In the genomic region with DNA sequence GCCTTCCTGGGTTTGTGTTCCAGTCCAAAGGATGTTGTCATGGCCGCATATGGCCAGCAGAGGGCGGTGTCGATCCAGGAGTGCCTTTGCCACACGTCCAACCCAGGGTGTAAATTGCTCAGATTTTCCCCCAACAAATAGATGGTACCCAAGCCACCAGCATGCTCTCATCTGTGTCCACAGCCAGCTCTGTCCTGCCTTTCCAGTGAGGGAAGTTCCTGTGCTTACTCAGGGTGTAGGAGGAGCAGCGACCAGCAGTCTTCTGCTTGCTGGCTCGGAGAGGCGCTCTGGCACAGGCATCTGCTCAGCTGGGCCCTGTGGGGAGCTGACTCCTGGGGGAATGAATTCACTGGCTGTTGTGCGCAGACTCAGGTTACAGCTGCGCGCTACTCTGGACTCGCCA, we compare ENCODE assay signal across 9 mouse cellular contexts. TPM values are rescaled to one million over a fixed set of nuclear protein-coding genes. Genes with fewer than 3 reads are reported as not detected.
DNase-seq lines count a peak whose midpoint lies in the region; ATAC-seq lines count a peak whose summit lies in the region.
"Had no signal": no experiment of that assay in that cellular context is flagged by ENCODE, and none has a peak within 500 bp of the region (broad histone marks: within the 10 kb centered on the region; RNA-seq: fewer than 3 reads in every experiment).

No protein-coding gene starts in this region.

- H3K27ac ChIP-seq in forebrain, embryonic 16.5 days (ENCODE audit: low read length): no peak overlapping the region

- H3K36me3 ChIP-seq in forebrain, embryonic 16.5 days (ENCODE audit: control insufficient read depth, insufficient read depth): no peaks in the 10 kb centered on the region

- peak overlapping the region; percentile 43 for H3K4me2 ChIP-seq in forebrain, embryonic 16.5 days (ENCODE audit: low read length)

- H3K9me3 ChIP-seq in forebrain, embryonic 16.5 days (ENCODE audit: control insufficient read depth, low read length): no peaks in the 10 kb centered on the region

- WGBS in forebrain, embryonic 16.5 days: 1% methylated on average over 11 of the region's 11 CpGs

- H3K9ac ChIP-seq in forebrain, embryonic 16.5 days (replicated peaks; ENCODE audit: low read depth, low read length): no peak overlapping the region

- peak overlapping the region; percentile 18 for H3K4me3 ChIP-seq in forebrain, embryonic 16.5 days (replicated peaks; ENCODE audit: low read length)

- H3K4me1 ChIP-seq in forebrain, embryonic 16.5 days (replicated peaks; ENCODE audit: control insufficient read depth, insufficient read depth, low read length): peaks cover 5% of the 10 kb centered on the region

- H3K27me3 ChIP-seq in forebrain, embryonic 16.5 days (replicated peaks; ENCODE audit: control insufficient read depth, insufficient read depth, low read length): no peaks in the 10 kb centered on the region

- ATAC-seq in forebrain, embryonic 16.5 days: peak; percentile 80
- ATAC-seq in hematopoietic stem cell, adult 5-6 weeks (replicated peaks in 1 of 2; ENCODE audit: insufficient read depth in 1 of 2, low FRiP score in 2 of 2, low TSS enrichment in 1 of 2, low read depth in 1 of 2, poor library complexity in 2 of 2, severe bottlenecking in 2 of 2): peak; percentile 42 to 61; a peak in 3 of 4 replicates
- ATAC-seq in erythroblast, adult 5-6 weeks (replicated peaks; ENCODE audit: low FRiP score, poor library complexity, severe bottlenecking): no peak

- DNase-seq in R1 (ENCODE audit: low read depth, low spot score): peak; percentile 71
- peak; percentile 26 for DNase-seq in cerebellum, adult 11-12 months
- DNase-seq in layer of hippocampus, adult 9-10 months (ENCODE audit: low spot score): peak; percentile 65
- DNase-seq in lung, postnatal 10 days: peak; percentile 68
- peak; percentile 83 to 88 for DNase-seq in right cerebral cortex, adult 2 months (ENCODE audit: low spot score in 2 of 2)

RNA-seq across cellular contexts. Expression of gene Spata19, which starts 17.5 kb away (rescaled TPM):
- not detected in 2 replicates for polyA plus RNA-seq in forebrain, embryonic 16.5 days (2015; fragmentation: Nextera tagmentation; extraction: Ambion mirVana)
- not detected in 2 replicates for total RNA-seq in hematopoietic stem cell, adult 5-6 weeks (2017)
- total RNA-seq in erythroblast, adult 5-6 weeks (2015; ENCODE audit: low replicate concordance): not detected in 2 replicates
- not detected in 2 replicates for total RNA-seq in erythroblast, adult 5-6 weeks (2017; ENCODE audit: low replicate concordance)
- total RNA-seq: neutrophil, adult 5-6 weeks had no signal

Comparison
In these comparisons a context has a peak if more than half of its experiments do, and no peak if none do; other contexts are left out.
1. DNase-seq: peak in every context shown above with its lines; median percentile 86 in right cerebral cortex, adult 2 months; 71 in R1; 68 in lung, postnatal 10 days; 65 in layer of hippocampus, adult 9-10 months; 26 in cerebellum, adult 11-12 months.